9 mouse cellular contexts compared by ENCODE assay signal in genomic region chr8:90346138-90346879, GRCm38 (mm10). TPM values are rescaled to one million over a fixed set of nuclear protein-coding genes. Genes with fewer than 3 reads are reported as not detected.
A peak's percentile ranks its signal among the peaks of the same experiment; 100 is the strongest.
DNase-seq lines count a peak whose midpoint lies in the region; ATAC-seq and TF ChIP-seq lines count a peak whose summit lies in the region.
"Had no signal": no experiment of that assay in that cellular context is flagged by ENCODE, and none has a peak within 500 bp of the region (broad histone marks: within the 10 kb centered on the region; RNA-seq: fewer than 3 reads in every experiment).

No protein-coding gene starts in this region.

- no peaks in the 10 kb centered on the region for H3K9me3 ChIP-seq in liver, embryonic 12.5 days (replicated peaks)
- H3K9me3 ChIP-seq in forebrain, postnatal 0 days (ENCODE audit: low read length), result no peaks in the 10 kb centered on the region
- no peaks in the 10 kb centered on the region for H3K9me3 ChIP-seq in limb, embryonic 14.5 days (ENCODE audit: control insufficient read depth, low read length)
- H3K9me3 ChIP-seq in stomach, embryonic 15.5 days, result no peaks in the 10 kb centered on the region
- H3K9me3 ChIP-seq: liver, embryonic 13.5 days had no signal

- no peaks in the 10 kb centered on the region for H3K36me3 ChIP-seq in liver, embryonic 12.5 days
- no peaks in the 10 kb centered on the region for H3K36me3 ChIP-seq in forebrain, postnatal 0 days (ENCODE audit: insufficient read depth)
- no peaks in the 10 kb centered on the region for H3K36me3 ChIP-seq in limb, embryonic 14.5 days (ENCODE audit: control insufficient read depth, insufficient read depth, low read length)
- no peaks in the 10 kb centered on the region for H3K36me3 ChIP-seq in stomach, embryonic 15.5 days
- H3K36me3 ChIP-seq: liver, embryonic 13.5 days had no signal

- no peak for ATAC-seq in liver, embryonic 12.5 days
- ATAC-seq in forebrain, postnatal 0 days, result no peak
- ATAC-seq in limb, embryonic 14.5 days (ENCODE audit: low FRiP score, low read depth), result no peak
- no peak for ATAC-seq in stomach, embryonic 15.5 days (ENCODE audit: insufficient read depth, low FRiP score, low read depth)
- no peak for ATAC-seq in erythroid progenitor cell, adult 5-6 weeks (replicated peaks; ENCODE audit: low FRiP score, poor library complexity, severe bottlenecking)

- H3K27me3 ChIP-seq in liver, embryonic 12.5 days (replicated peaks), result peaks cover 46% of the 10 kb centered on the region
- H3K27me3 ChIP-seq in forebrain, postnatal 0 days (ENCODE audit: insufficient read depth, low read length), result no peaks in the 10 kb centered on the region
- no peaks in the 10 kb centered on the region for H3K27me3 ChIP-seq in limb, embryonic 14.5 days (ENCODE audit: control insufficient read depth, insufficient read depth, low read length)
- H3K27me3 ChIP-seq in stomach, embryonic 15.5 days (replicated peaks), result no peaks in the 10 kb centered on the region

- no peak overlapping the region for H3K27ac ChIP-seq in liver, embryonic 12.5 days
- 0 out of 2 replicates have a peak overlapping the region, but pooled peaks have one; percentile 50 for H3K27ac ChIP-seq in forebrain, postnatal 0 days (ENCODE audit: low read depth, low read length)
- no peak overlapping the region for H3K27ac ChIP-seq in limb, embryonic 14.5 days (replicated peaks; ENCODE audit: low read depth, low read length)
- 0 out of 2 replicates have a peak overlapping the region, but pooled peaks have one; percentile 16 for H3K27ac ChIP-seq in stomach, embryonic 15.5 days
- H3K27ac ChIP-seq: liver, embryonic 13.5 days had no signal

- H3K4me3 ChIP-seq in liver, embryonic 12.5 days, result no peak overlapping the region
- peak overlapping the region; percentile 79 for H3K4me3 ChIP-seq in forebrain, postnatal 0 days (ENCODE audit: low read depth, low read length)
- peak overlapping the region; percentile 65 for H3K4me3 ChIP-seq in limb, embryonic 14.5 days (replicated peaks; ENCODE audit: low read length)
- H3K4me3 ChIP-seq in stomach, embryonic 15.5 days (replicated peaks), result peak overlapping the region; percentile 73

- H3K9ac ChIP-seq in liver, embryonic 12.5 days, result no peak overlapping the region
- peak overlapping the region; percentile 84 for H3K9ac ChIP-seq in forebrain, postnatal 0 days
- H3K9ac ChIP-seq in limb, embryonic 14.5 days (ENCODE audit: low read depth, low read length, severe bottlenecking), result peak overlapping the region; percentile 85; the same call in 1 of the 2 replicates
- H3K9ac ChIP-seq in stomach, embryonic 15.5 days, result no peak overlapping the region
- H3K9ac ChIP-seq: liver, embryonic 13.5 days had no signal

- DNase-seq in liver, result no peak
- DNase-seq in forebrain, postnatal 0 days, result no peak
- no peak for DNase-seq in limb, embryonic 14.5 days (ENCODE audit: low spot score)
- no peak for DNase-seq in spleen, postnatal 14 days (ENCODE audit: low spot score in 2 of 2)
- DNase-seq: liver, embryonic 13.5 days; right cerebral cortex, postnatal 14 days had no signal

- no peak for TF ChIP-seq CTCF in forebrain, postnatal 0 days (IDR thresholded peaks at IDR 0.05; ENCODE audit: low read depth)

- TF ChIP-seq POLR2A in limb, embryonic 14.5 days (IDR thresholded peaks at IDR 0.05; ENCODE audit: borderline replicate concordance, extremely low read depth, insufficient read depth, insufficient read length), result no peak

- WGBS in liver, embryonic 12.5 days (ENCODE audit: insufficient replicate concordance), result 48% methylated on average over 13 of the region's 13 CpGs
- WGBS in forebrain, postnatal 0 days, result 8% methylated on average over 13 of the region's 13 CpGs
- WGBS in limb, embryonic 14.5 days, result 39% methylated on average over 13 of the region's 13 CpGs
- WGBS in stomach, embryonic 15.5 days, result 33% methylated on average over 13 of the region's 13 CpGs

- H3K4me1 ChIP-seq in liver, embryonic 12.5 days, result no peaks in the 10 kb centered on the region
- peaks cover 2% of the 10 kb centered on the region for H3K4me1 ChIP-seq in forebrain, postnatal 0 days (ENCODE audit: insufficient read depth)
- peaks cover 13% of the 10 kb centered on the region for H3K4me1 ChIP-seq in limb, embryonic 14.5 days (ENCODE audit: control insufficient read depth, insufficient read depth, low read length)
- peaks cover 18% of the 10 kb centered on the region for H3K4me1 ChIP-seq in stomach, embryonic 15.5 days

- peak overlapping the region; percentile 69 for H3K4me2 ChIP-seq in liver, embryonic 12.5 days
- peak overlapping the region; percentile 78 for H3K4me2 ChIP-seq in forebrain, postnatal 0 days (ENCODE audit: low read depth)
- H3K4me2 ChIP-seq in limb, embryonic 14.5 days (replicated peaks; ENCODE audit: low read depth, low read length, severe bottlenecking), result peak overlapping the region; percentile 53
- H3K4me2 ChIP-seq in stomach, embryonic 15.5 days, result peak overlapping the region; percentile 81

RNA-seq across cellular contexts. Expression of gene Tox3, which starts 1.8 kb away (rescaled TPM):
- polyA plus RNA-seq in liver, embryonic 12.5 days (2016; fragmentation: Nextera tagmentation; extraction: Ambion mirVana), result 0.54 and 0.76 TPM in 2 replicates
- 21.1 and 35.6 TPM in 2 replicates for total RNA-seq in forebrain, postnatal 0 days (2014; rRNA removed)
- polyA plus RNA-seq in forebrain, postnatal 0 days (2015; fragmentation: Nextera tagmentation; extraction: Ambion mirVana), result 21.2 and 26.5 TPM in 2 replicates
- polyA plus RNA-seq in limb, embryonic 14.5 days (2012; rRNA removed), result 16.4 and 23.1 TPM in 2 replicates
- polyA plus RNA-seq in limb, embryonic 14.5 days (2014; fragmentation: Nextera tagmentation; extraction: Ambion mirVana), result 9.8 and 13.0 TPM in 2 replicates
- polyA plus RNA-seq in stomach, embryonic 15.5 days (2015; fragmentation: Nextera tagmentation; extraction: Ambion mirVana), result 11.3 and 12.6 TPM in 2 replicates
- not detected in 2 replicates for total RNA-seq in erythroid progenitor cell, adult 5-6 weeks (2015; ENCODE audit: low replicate concordance)
- total RNA-seq in erythroid progenitor cell, adult 5-6 weeks (2017; ENCODE audit: low replicate concordance), result not detected in 2 replicates

Comparison
In these comparisons a context has a peak if more than half of its experiments do, and no peak if none do; other contexts are left out.
1. H3K27ac ChIP-seq: peak in forebrain, postnatal 0 days (single experiment) and stomach, embryonic 15.5 days (single experiment); none in liver, embryonic 12.5 days (single experiment) and limb, embryonic 14.5 days (single experiment).
2. H3K9ac ChIP-seq: peak in forebrain, postnatal 0 days (single experiment) and limb, embryonic 14.5 days (single experiment); none in liver, embryonic 12.5 days (single experiment) and stomach, embryonic 15.5 days (single experiment).
3. Peak in every context shown above with its lines, with median percentiles within 50 percentile points of each other: H3K4me2 ChIP-seq.